In genomic region chr19:6909507-6910289, GRCm38 (mm10) we compare ENCODE assay signal across 8 mouse cellular contexts. TPM values are rescaled to one million over a fixed set of nuclear protein-coding genes. Genes with fewer than 3 reads are reported as not detected.
DNase-seq lines count a peak whose midpoint lies in the region; ATAC-seq and TF ChIP-seq lines count a peak whose summit lies in the region.

Gene Trmt112, plus strand, starts transcription at chr19:6909698.
Gene Prdx5, minus strand, starts transcription at chr19:6910106.

- H3K27ac ChIP-seq in embryonic facial prominence, embryonic 14.5 days (replicated peaks; ENCODE audit: low read depth, low read length), result peak within 1 kb of the TSS; percentile 98
- H3K27ac ChIP-seq in limb, embryonic 14.5 days (replicated peaks; ENCODE audit: low read depth, low read length), result peak within 1 kb of the TSS; percentile 99
- H3K27ac ChIP-seq in midbrain, postnatal 0 days (ENCODE audit: low read depth, low read length), result peak within 1 kb of the TSS; percentile 93

- H3K4me2 ChIP-seq in embryonic facial prominence, embryonic 14.5 days (ENCODE audit: low read depth, low read length), result peak within 1 kb of the TSS; percentile 78
- peak within 1 kb of the TSS; percentile 82 for H3K4me2 ChIP-seq in limb, embryonic 14.5 days (replicated peaks; ENCODE audit: low read depth, low read length, severe bottlenecking)
- H3K4me2 ChIP-seq in midbrain, postnatal 0 days (ENCODE audit: low read depth, low read length, poor library complexity, severe bottlenecking), result peak within 1 kb of the TSS; percentile 76

- under 1% methylated on average over 65 of the region's 65 CpGs for WGBS in embryonic facial prominence, embryonic 14.5 days
- WGBS in limb, embryonic 14.5 days, result 1% methylated on average over 65 of the region's 65 CpGs
- under 1% methylated on average over 65 of the region's 65 CpGs for WGBS in midbrain, postnatal 0 days

- H3K4me1 ChIP-seq in embryonic facial prominence, embryonic 14.5 days (ENCODE audit: control insufficient read depth, insufficient read depth, low read length), result peaks cover 14% of the 10 kb centered on the region; the same call in 1 of the 2 replicates
- peaks cover 12% of the 10 kb centered on the region for H3K4me1 ChIP-seq in limb, embryonic 14.5 days (ENCODE audit: control insufficient read depth, insufficient read depth, low read length)
- peaks cover 9% of the 10 kb centered on the region for H3K4me1 ChIP-seq in midbrain, postnatal 0 days (ENCODE audit: insufficient read depth, low read length)

- peak; percentile 46 for TF ChIP-seq CTCF in midbrain, postnatal 0 days (IDR thresholded peaks at IDR 0.05)

- peak; percentile 95 for ATAC-seq in embryonic facial prominence, embryonic 14.5 days (ENCODE audit: low read depth)
- peak; percentile 92 for ATAC-seq in limb, embryonic 14.5 days (ENCODE audit: low FRiP score, low read depth)
- ATAC-seq in midbrain, postnatal 0 days (ENCODE audit: low FRiP score), result peak; percentile 93

- peak; percentile 55; the same call in 1 of the 2 replicates for TF ChIP-seq POLR2A in limb, embryonic 14.5 days (IDR thresholded peaks at IDR 0.05; ENCODE audit: borderline replicate concordance, extremely low read depth, insufficient read depth, insufficient read length)

- DNase-seq in 3T3-L1 (ENCODE audit: low read depth, low spot score), result peak; percentile 98
- DNase-seq in adrenal gland, postnatal 4 days (ENCODE audit: low spot score in 2 of 2), result peak; percentile 64 to 81
- DNase-seq in embryonic facial prominence, embryonic 14.5 days (ENCODE audit: low spot score), result peak; percentile 98
- peak; percentile 89 for DNase-seq in heart, adult 8-10 months (ENCODE audit: low spot score)
- peak; percentile 94 for DNase-seq in kidney, adult 9 months
- peak; percentile 95 for DNase-seq in limb, embryonic 14.5 days (ENCODE audit: low spot score)
- DNase-seq in midbrain, postnatal 0 days (ENCODE audit: low spot score), result peak; percentile 99
- DNase-seq in spleen, postnatal 14 days (ENCODE audit: low spot score in 2 of 2), result peak; percentile 69 to 76

- peak within 1 kb of the TSS; percentile 58 for H3K4me3 ChIP-seq in embryonic facial prominence, embryonic 14.5 days (ENCODE audit: low read depth, low read length)
- peak within 1 kb of the TSS; percentile 67 for H3K4me3 ChIP-seq in limb, embryonic 14.5 days (replicated peaks; ENCODE audit: low read length)
- H3K4me3 ChIP-seq in midbrain, postnatal 0 days (ENCODE audit: low read depth, low read length), result peak within 1 kb of the TSS; percentile 58

- H3K9ac ChIP-seq in embryonic facial prominence, embryonic 14.5 days (ENCODE audit: low read depth, low read length), result peak within 1 kb of the TSS; percentile 75
- peak within 1 kb of the TSS; percentile 67 for H3K9ac ChIP-seq in limb, embryonic 14.5 days (ENCODE audit: low read depth, low read length, severe bottlenecking)
- H3K9ac ChIP-seq in midbrain, postnatal 0 days (replicated peaks; ENCODE audit: low read length, poor library complexity, severe bottlenecking), result peak within 1 kb of the TSS; percentile 72

- peaks cover 54% of the 10 kb centered on the region for H3K36me3 ChIP-seq in embryonic facial prominence, embryonic 14.5 days (ENCODE audit: control insufficient read depth, insufficient read depth, low read length)
- H3K36me3 ChIP-seq in limb, embryonic 14.5 days (ENCODE audit: control insufficient read depth, insufficient read depth, low read length), result peaks cover 48% of the 10 kb centered on the region
- H3K36me3 ChIP-seq in midbrain, postnatal 0 days (ENCODE audit: insufficient read depth, low read length), result peaks cover 56% of the 10 kb centered on the region

- no peaks in the 10 kb centered on the region for H3K27me3 ChIP-seq in embryonic facial prominence, embryonic 14.5 days (replicated peaks; ENCODE audit: control insufficient read depth, insufficient read depth, low read length)
- H3K27me3 ChIP-seq in limb, embryonic 14.5 days (ENCODE audit: control insufficient read depth, insufficient read depth, low read length), result no peaks in the 10 kb centered on the region
- no peaks in the 10 kb centered on the region for H3K27me3 ChIP-seq in midbrain, postnatal 0 days (ENCODE audit: insufficient read depth, low read length)

- no peaks in the 10 kb centered on the region for H3K9me3 ChIP-seq in embryonic facial prominence, embryonic 14.5 days (ENCODE audit: control insufficient read depth, low read length)
- no peaks in the 10 kb centered on the region for H3K9me3 ChIP-seq in limb, embryonic 14.5 days (ENCODE audit: control insufficient read depth, low read length)
- no peaks in the 10 kb centered on the region for H3K9me3 ChIP-seq in midbrain, postnatal 0 days (ENCODE audit: low read length)

RNA-seq across cellular contexts. Expression of gene Trmt112, which starts in this region (rescaled TPM):
- 100 to 1,000 TPM in 1 of 2 experiments, 10 to 100 TPM in 1; 98.3 to 101 TPM for total RNA-seq in adrenal gland, postnatal 4 days (2021)
- polyA plus RNA-seq in embryonic facial prominence, embryonic 14.5 days (2014; fragmentation: Nextera tagmentation; extraction: Ambion mirVana), result 137 and 143 TPM in 2 replicates
- 10 to 100 TPM; 29.9 to 49.7 (median 39.7) TPM for total RNA-seq in heart, adult 8-10 months (2022)
- 163 and 164 TPM in 2 replicates for polyA plus RNA-seq in limb, embryonic 14.5 days (2012; rRNA removed)
- polyA plus RNA-seq in limb, embryonic 14.5 days (2014; fragmentation: Nextera tagmentation; extraction: Ambion mirVana), result 163 and 167 TPM in 2 replicates
- 80.6 and 85.4 TPM in 2 replicates for total RNA-seq in midbrain, postnatal 0 days (2014; rRNA removed)
- polyA plus RNA-seq in midbrain, postnatal 0 days (2015; fragmentation: Nextera tagmentation; extraction: Ambion mirVana), result 110 and 118 TPM in 2 replicates

RNA-seq across cellular contexts. Expression of gene Prdx5, which starts in this region (rescaled TPM):
- 100 to 1,000 TPM; 199 to 210 TPM for total RNA-seq in adrenal gland, postnatal 4 days (2021)
- polyA plus RNA-seq in embryonic facial prominence, embryonic 14.5 days (2014; fragmentation: Nextera tagmentation; extraction: Ambion mirVana), result 218 and 243 TPM in 2 replicates
- 100 to 1,000 TPM; 620 to 842 (median 766) TPM for total RNA-seq in heart, adult 8-10 months (2022)
- 145 and 173 TPM in 2 replicates for polyA plus RNA-seq in limb, embryonic 14.5 days (2012; rRNA removed)
- 245 and 269 TPM in 2 replicates for polyA plus RNA-seq in limb, embryonic 14.5 days (2014; fragmentation: Nextera tagmentation; extraction: Ambion mirVana)
- total RNA-seq in midbrain, postnatal 0 days (2014; rRNA removed), result 211 and 223 TPM in 2 replicates
- polyA plus RNA-seq in midbrain, postnatal 0 days (2015; fragmentation: Nextera tagmentation; extraction: Ambion mirVana), result 491 and 528 TPM in 2 replicates

Comparison
In these comparisons a context has a peak if more than half of its experiments do, and no peak if none do; other contexts are left out.
1. Peak in every context shown above with its lines: DNase-seq, ATAC-seq, H3K4me3 ChIP-seq and H3K27ac ChIP-seq.